Mouse (Mus musculus) erythroid progenitor cell, adult 5-6 weeks (primary cell): Measurements from ENCODE around the gene AC134908.4. TPM values are rescaled to one million over a fixed set of nuclear protein-coding genes. Genes with fewer than 3 reads are reported as not detected.
A peak's percentile ranks its signal among the peaks of the same experiment; 100 is the strongest.

Experiments used
- ATAC-seq: replicated peaks from 2 replicates; pipeline ENCODE4 v1.8.0; 2016; ENCODE audit warnings: moderate number of reproducible peaks, mild to moderate bottlenecking, moderate TSS enrichment, inconsistent platforms; ENCODE audit not compliant: poor library complexity, low FRiP score, severe bottlenecking
- total RNA-seq, 2 experiments: library from RNA; stranded (forward) in 1 of 2; stranded (reverse) in 1 of 2; fragments of 150-400 nt in 1 of 2; fragments of 186-747, 209-891 nt in 1 of 2; gene quantifications; 2 replicates each; pipeline versions ENCODE4 v1.2.3 to v1.2.4; 2015 to 2017; ENCODE audit warnings: low replicate concordance in 2 of 2

AC134908.4 gene
- total RNA-seq, 2 experiments from 2014 or later = not detected

GRCm38 (mm10) chr17:25832436-25833290 is 37.2 kb upstream of the AC134908.4 start:
- peak; percentile 80 for ATAC-seq

- ATAC-seq = no peak
Observed at GRCm38 (mm10) chr17:25831451-25832281, 36.2 kb upstream of the AC134908.4 start.

- no peak for ATAC-seq
Observed at GRCm38 (mm10) chr17:25830806-25831431, 35.5 kb upstream of the AC134908.4 start.

- no peak for ATAC-seq
Observed at GRCm38 (mm10) chr17:25830200-25830753, 34.8 kb upstream of the AC134908.4 start.

GRCm38 (mm10) chr17:25829558-25830017 is 34.1 kb upstream of the AC134908.4 start:
- no peak for ATAC-seq

GRCm38 (mm10) chr17:25828712-25829557 is 33.5 kb upstream of the AC134908.4 start, which contains the start of gene Jmjd8:
Gene Jmjd8 (plus strand): TSS chr17:25828867.
- peak; percentile 62 for ATAC-seq

- ATAC-seq = no peak
Observed at GRCm38 (mm10) chr17:25828223-25828594, 32.8 kb upstream of the AC134908.4 start.

GRCm38 (mm10) chr17:25827546-25828222 is 32.2 kb upstream of the AC134908.4 start:
- no peak for ATAC-seq

- no peak for ATAC-seq
Observed at GRCm38 (mm10) chr17:25827011-25827410, 31.6 kb upstream of the AC134908.4 start.

GRCm38 (mm10) chr17:25825984-25826570 is 30.6 kb upstream of the AC134908.4 start:
- ATAC-seq = no peak

- ATAC-seq = no peak
Observed at GRCm38 (mm10) chr17:25825311-25825710, 29.9 kb upstream of the AC134908.4 start.

- ATAC-seq = no peak
Observed at GRCm38 (mm10) chr17:25824362-25825142, 29.1 kb upstream of the AC134908.4 start.

GRCm38 (mm10) chr17:25823452-25823851 is 28.0 kb upstream of the AC134908.4 start, which contains the start of gene Wdr24:
Gene Wdr24 (plus strand): TSS chr17:25823627.
- peak; percentile 88 for ATAC-seq

GRCm38 (mm10) chr17:25818851-25819780 is 23.7 kb upstream of the AC134908.4 start:
- ATAC-seq = peak; percentile 72

- no peak for ATAC-seq
Observed at GRCm38 (mm10) chr17:25817662-25818061, 22.2 kb upstream of the AC134908.4 start.

- ATAC-seq = peak; percentile 45
Observed at GRCm38 (mm10) chr17:25813471-25813870, 18.0 kb upstream of the AC134908.4 start.
